Mouse (Mus musculus) small intestine, adult 2 months (tissue): Measurements from ENCODE around the gene Tbl2.
A peak's percentile ranks its signal among the peaks of the same experiment; 100 is the strongest.

Experiments used
- CTCF ChIP-seq: fragments of 200-500 bp; IDR thresholded peaks from 2 replicates; pipeline ENCODE4 v1.5.1; 2012; ENCODE audit warnings: low read depth, mild to moderate bottlenecking, control low read depth, inconsistent platforms, low read length, moderate library complexity, mixed read lengths; ENCODE audit not compliant: insufficient replicate concordance, insufficient read length; ENCODE audit errors: extremely low read depth
- POLR2A ChIP-seq: fragments of 200-500 bp; IDR thresholded peaks from 2 replicates; pipeline ENCODE4 v1.6.1; 2012; ENCODE audit warnings: low read depth, mild to moderate bottlenecking, control low read depth, inconsistent platforms, low read length, moderate library complexity

DNA sequence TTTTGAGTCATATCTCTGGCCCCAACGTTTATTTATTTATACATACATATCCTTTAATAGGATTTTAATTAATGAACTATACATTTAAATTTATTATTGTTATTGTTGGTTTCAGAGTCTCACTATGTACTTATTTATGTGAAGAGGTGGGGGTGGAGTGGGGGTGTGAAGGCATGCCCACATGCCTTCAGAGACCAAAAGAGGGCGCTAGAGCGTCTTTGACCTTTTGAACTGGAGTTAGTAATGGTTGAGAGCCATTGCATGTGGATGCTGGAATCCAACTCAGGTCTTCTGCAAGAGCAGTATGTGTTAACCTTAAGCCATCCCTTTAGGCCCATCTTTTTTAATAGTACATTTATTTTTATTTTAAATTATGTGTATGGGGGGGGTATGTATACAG is 36.1 kb downstream of the Tbl2 start:
- TF ChIP-seq CTCF (peak; percentile 29; the same call in 1 of the 2 replicates), POLR2A (no peak)
